In the genomic region with DNA sequence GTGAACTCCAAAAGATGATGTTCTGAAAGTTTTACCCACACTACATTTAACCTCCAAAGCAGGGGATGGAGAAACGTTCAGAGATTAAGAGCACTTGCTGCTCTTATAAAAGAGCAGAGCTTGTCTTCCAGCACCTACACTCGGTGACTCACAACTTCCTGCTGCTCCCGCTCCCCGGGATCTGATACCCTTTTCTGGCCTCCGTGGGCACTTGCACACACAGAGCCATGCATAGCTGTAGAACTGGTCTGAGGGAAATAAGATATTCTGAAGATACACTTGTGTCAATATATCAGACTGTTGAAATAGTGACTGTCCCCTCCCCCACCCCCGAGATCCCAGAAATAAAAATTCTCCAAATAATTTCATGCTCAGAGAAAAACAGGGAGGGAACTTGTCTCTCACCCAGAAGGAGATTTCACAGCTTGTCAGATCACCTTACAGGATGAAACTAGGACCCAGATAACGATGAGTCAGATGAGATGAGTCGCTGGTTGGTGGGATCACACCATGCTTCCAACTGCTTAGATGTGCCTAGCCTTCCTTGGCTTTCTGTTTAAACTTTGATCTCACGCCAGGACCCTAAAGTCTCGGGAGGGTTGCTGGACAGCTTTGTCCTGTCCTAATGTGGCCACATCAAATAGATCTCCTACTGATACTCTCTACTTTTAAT, we compare ENCODE assay signal across 15 mouse cellular contexts. TPM values are rescaled to one million over a fixed set of nuclear protein-coding genes. Genes with fewer than 3 reads are reported as not detected.
DNase-seq lines count a peak whose midpoint lies in the region; ATAC-seq and TF ChIP-seq lines count a peak whose summit lies in the region.
"Had no signal": no experiment of that assay in that cellular context is flagged by ENCODE, and none has a peak within 500 bp of the region (broad histone marks: within the 10 kb centered on the region; RNA-seq: fewer than 3 reads in every experiment).

No protein-coding gene starts in this region.

- H3K27ac ChIP-seq in lung, embryonic 14.5 days (ENCODE audit: low read depth) = no peak overlapping the region
- H3K27ac ChIP-seq in limb, embryonic 10.5 days = peak overlapping the region; percentile 81
- peak overlapping the region; percentile 25; the same call in 1 of the 2 replicates for H3K27ac ChIP-seq in stomach, embryonic 16.5 days (ENCODE audit: low read length)
- no peak overlapping the region for H3K27ac ChIP-seq in forebrain, embryonic 16.5 days (ENCODE audit: low read length)
- H3K27ac ChIP-seq: hindbrain, postnatal 0 days had no signal

- H3K4me1 ChIP-seq in lung, embryonic 14.5 days (ENCODE audit: insufficient read depth) = no peaks in the 10 kb centered on the region
- H3K4me1 ChIP-seq in limb, embryonic 10.5 days = peaks cover 38% of the 10 kb centered on the region
- no peaks in the 10 kb centered on the region for H3K4me1 ChIP-seq in stomach, embryonic 16.5 days (ENCODE audit: control insufficient read depth, insufficient read depth, low read length)
- no peaks in the 10 kb centered on the region for H3K4me1 ChIP-seq in forebrain, embryonic 16.5 days (replicated peaks; ENCODE audit: control insufficient read depth, insufficient read depth, low read length)

- 17% methylated on average over 10 of the region's 10 CpGs for WGBS in lung, embryonic 14.5 days
- WGBS in limb, embryonic 10.5 days = 50% methylated on average over 10 of the region's 10 CpGs
- WGBS in stomach, embryonic 16.5 days = 32% methylated on average over 10 of the region's 10 CpGs
- 73% methylated on average over 10 of the region's 10 CpGs for WGBS in forebrain, embryonic 16.5 days

- DNase-seq in frontal cortex, postnatal 36 days (ENCODE audit: low spot score in 2 of 2) = no peak
- peak; percentile 37 for DNase-seq in lung, embryonic 14.5 days
- DNase-seq in lung, postnatal 25 days (ENCODE audit: low spot score) = no peak
- DNase-seq in limb, embryonic 10.5 days (ENCODE audit: low spot score) = no peak
- no peak for DNase-seq in cerebellum, adult 9-11 months
- DNase-seq: cerebellum, adult 11 months; heart, postnatal 10 days; kidney, adult 9 months; lung, adult 2 months had no signal

- ATAC-seq in frontal cortex, adult (ENCODE audit: low TSS enrichment) = peak; percentile 85
- ATAC-seq in lung, embryonic 14.5 days (ENCODE audit: insufficient read depth) = no peak
- peak; percentile 29; the same call in 1 of the 2 replicates for ATAC-seq in stomach, embryonic 16.5 days (ENCODE audit: insufficient read depth, low FRiP score)
- ATAC-seq in forebrain, embryonic 16.5 days = no peak
- ATAC-seq: hindbrain, postnatal 0 days had no signal

- no peaks in the 10 kb centered on the region for H3K9me3 ChIP-seq in lung, embryonic 14.5 days (ENCODE audit: low read depth, low read length)
- H3K9me3 ChIP-seq in limb, embryonic 10.5 days (replicated peaks) = no peaks in the 10 kb centered on the region
- no peaks in the 10 kb centered on the region for H3K9me3 ChIP-seq in stomach, embryonic 16.5 days (replicated peaks; ENCODE audit: control insufficient read depth, low read length)
- H3K9me3 ChIP-seq in forebrain, embryonic 16.5 days (ENCODE audit: control insufficient read depth, low read length) = no peaks in the 10 kb centered on the region
- H3K9me3 ChIP-seq: embryonic facial prominence, embryonic 12.5 days; megakaryocyte, embryonic 14.5 days had no signal

- no peak overlapping the region for H3K9ac ChIP-seq in lung, embryonic 14.5 days
- no peak overlapping the region for H3K9ac ChIP-seq in stomach, embryonic 16.5 days (ENCODE audit: low read length)
- no peak overlapping the region for H3K9ac ChIP-seq in forebrain, embryonic 16.5 days (replicated peaks; ENCODE audit: low read depth, low read length)
- H3K9ac ChIP-seq: embryonic facial prominence, embryonic 12.5 days had no signal

- no peak overlapping the region for H3K4me2 ChIP-seq in lung, embryonic 14.5 days
- no peak overlapping the region for H3K4me2 ChIP-seq in stomach, embryonic 16.5 days (ENCODE audit: low read depth, low read length)
- H3K4me2 ChIP-seq in forebrain, embryonic 16.5 days (ENCODE audit: low read length) = no peak overlapping the region
- H3K4me2 ChIP-seq: embryonic facial prominence, embryonic 12.5 days had no signal

- H3K4me3 ChIP-seq in lung, embryonic 14.5 days (ENCODE audit: low read depth, low read length) = no peak overlapping the region
- no peak overlapping the region for H3K4me3 ChIP-seq in limb, embryonic 10.5 days
- H3K4me3 ChIP-seq in stomach, embryonic 16.5 days (replicated peaks; ENCODE audit: low read length) = no peak overlapping the region
- H3K4me3 ChIP-seq in forebrain, embryonic 16.5 days (replicated peaks; ENCODE audit: low read length) = no peak overlapping the region
- H3K4me3 ChIP-seq: embryonic facial prominence, embryonic 12.5 days; megakaryocyte, embryonic 14.5 days had no signal

- H3K36me3 ChIP-seq in lung, embryonic 14.5 days (ENCODE audit: insufficient read depth) = no peaks in the 10 kb centered on the region
- no peaks in the 10 kb centered on the region for H3K36me3 ChIP-seq in limb, embryonic 10.5 days
- H3K36me3 ChIP-seq in stomach, embryonic 16.5 days (ENCODE audit: control insufficient read depth, insufficient read depth, low read length) = no peaks in the 10 kb centered on the region
- H3K36me3 ChIP-seq in forebrain, embryonic 16.5 days (ENCODE audit: control insufficient read depth, insufficient read depth) = no peaks in the 10 kb centered on the region
- H3K36me3 ChIP-seq: embryonic facial prominence, embryonic 12.5 days had no signal

- TF ChIP-seq CTCF in lung, embryonic 14.5 days (IDR thresholded peaks at IDR 0.05; ENCODE audit: low read depth) = no peak

- H3K27me3 ChIP-seq in lung, embryonic 14.5 days (ENCODE audit: insufficient read depth, low read length) = no peaks in the 10 kb centered on the region
- H3K27me3 ChIP-seq in limb, embryonic 10.5 days (ENCODE audit: low read depth, poor library complexity, severe bottlenecking) = no peaks in the 10 kb centered on the region
- H3K27me3 ChIP-seq in stomach, embryonic 16.5 days (ENCODE audit: control insufficient read depth, insufficient read depth, low read length) = no peaks in the 10 kb centered on the region
- H3K27me3 ChIP-seq in forebrain, embryonic 16.5 days (replicated peaks; ENCODE audit: control insufficient read depth, insufficient read depth, low read length) = no peaks in the 10 kb centered on the region
- H3K27me3 ChIP-seq: embryonic facial prominence, embryonic 12.5 days had no signal

RNA-seq across cellular contexts. Expression of gene Tril, which starts 54.3 kb away (rescaled TPM):
- polyA plus RNA-seq in lung, embryonic 14.5 days (2014; fragmentation: Nextera tagmentation; extraction: Ambion mirVana) = 59.3 and 66.6 TPM in 2 replicates
- polyA plus RNA-seq in limb, embryonic 10.5 days (2016; fragmentation: Nextera tagmentation; extraction: Ambion mirVana) = 86.9 and 97.3 TPM in 2 replicates
- polyA plus RNA-seq in stomach, embryonic 16.5 days (2015; fragmentation: Nextera tagmentation; extraction: Ambion mirVana) = 18.3 and 19.6 TPM in 2 replicates
- polyA plus RNA-seq in forebrain, embryonic 16.5 days (2015; fragmentation: Nextera tagmentation; extraction: Ambion mirVana) = 7.4 and 7.7 TPM in 2 replicates

Comparison
In these comparisons a context has a peak if more than half of its experiments do, and no peak if none do; other contexts are left out.
1. ATAC-seq: peak in frontal cortex, adult (single experiment) and stomach, embryonic 16.5 days (single experiment); none in lung, embryonic 14.5 days (single experiment) and forebrain, embryonic 16.5 days (single experiment).
2. H3K27ac ChIP-seq: peak in limb, embryonic 10.5 days (single experiment) and stomach, embryonic 16.5 days (single experiment); none in lung, embryonic 14.5 days (single experiment) and forebrain, embryonic 16.5 days (single experiment).